12 mouse cellular contexts compared by ENCODE assay signal in genomic region chr17:64983480-64983879, GRCm38 (mm10).
"Had no signal": no experiment of that assay in that cellular context is flagged by ENCODE, and none has a peak within 500 bp of the region (broad histone marks: within the 10 kb centered on the region; RNA-seq: fewer than 3 reads in every experiment).

No protein-coding gene starts in this region.

- H3K27me3 ChIP-seq: limb, embryonic 15.5 days; liver, embryonic 12.5 days; midbrain, embryonic 12.5 days; stomach, embryonic 15.5 days had no signal

- ATAC-seq: liver, embryonic 12.5 days had no signal

- H3K36me3 ChIP-seq: limb, embryonic 15.5 days; liver, embryonic 12.5 days; midbrain, embryonic 12.5 days; stomach, embryonic 15.5 days had no signal

- DNase-seq: kidney, adult 2 months; kidney, postnatal 36 days; layer of hippocampus, adult 9-11 months; layer of hippocampus, postnatal 36 days; lung, embryonic 14.5 days; lung, postnatal 10 days; lung, postnatal 4 days; thymus, postnatal 36 days had no signal

- H3K27ac ChIP-seq: limb, embryonic 15.5 days; liver, embryonic 12.5 days; midbrain, embryonic 12.5 days; stomach, embryonic 15.5 days had no signal

- H3K4me1 ChIP-seq: limb, embryonic 15.5 days; liver, embryonic 12.5 days; midbrain, embryonic 12.5 days; stomach, embryonic 15.5 days had no signal

- H3K4me3 ChIP-seq: limb, embryonic 15.5 days; liver, embryonic 12.5 days; midbrain, embryonic 12.5 days; stomach, embryonic 15.5 days had no signal

- H3K9me3 ChIP-seq: limb, embryonic 15.5 days; liver, embryonic 12.5 days; midbrain, embryonic 12.5 days; stomach, embryonic 15.5 days had no signal

- H3K9ac ChIP-seq: limb, embryonic 15.5 days; liver, embryonic 12.5 days; lung, embryonic 14.5 days; midbrain, embryonic 12.5 days; stomach, embryonic 15.5 days had no signal

- H3K4me2 ChIP-seq: limb, embryonic 15.5 days; liver, embryonic 12.5 days; lung, embryonic 14.5 days; midbrain, embryonic 12.5 days; stomach, embryonic 15.5 days had no signal
